Mouse (Mus musculus): Measurements from ENCODE around the gene Gm21083.
"Not testable (repeated sequence)": the region's sequence is repeated elsewhere in the genome, so short reads cannot be mapped to it uniquely, and the experiment has no call there.

- TF ChIP-seq CTCF (IDR thresholded peaks at IDR 0.05; ENCODE audit: control insufficient read depth, insufficient read depth, low read length); POLR2A (IDR thresholded peaks at IDR 0.05; ENCODE audit: borderline replicate concordance, control insufficient read depth, low read depth, low read length): not testable (repeated sequence)
These were observed 11.2 kb downstream of the Gm21083 start for GRCm38 (mm10) chr5:15588291-15588690.
